Mouse (Mus musculus) liver, embryonic 16.5 days (tissue): Measurements from ENCODE around the gene Rtel1. TPM values are rescaled to one million over a fixed set of nuclear protein-coding genes. Genes with fewer than 3 reads are reported as not detected.

Experiments used
- ATAC-seq: fragments of 200-750 bp; cut with Nextera tagmentation; 2 replicates; pipeline ENCODE4 v1.8.0; 2017; ENCODE audit warnings: low read depth, mild to moderate bottlenecking, moderate number of reproducible peaks, moderate library complexity
- H3K27ac ChIP-seq: fragments of 300-500 bp; sonication (generic); 2 replicates; pipeline ENCODE4 v1.5.1; 2014; ENCODE audit warnings: mild to moderate bottlenecking, low read length
- H3K27me3 ChIP-seq: fragments of 300-500 bp; sonication (generic); 2 replicates; pipeline ENCODE4 v1.6.1; 2014; ENCODE audit warnings: low read depth, low read length, mixed read lengths; ENCODE audit not compliant: control insufficient read depth, insufficient read depth
- H3K36me3 ChIP-seq: fragments of 300-500 bp; sonication (generic); 2 replicates; pipeline ENCODE4 v1.6.1; 2014; ENCODE audit warnings: mild to moderate bottlenecking; ENCODE audit not compliant: control insufficient read depth, insufficient read depth
- H3K4me1 ChIP-seq: fragments of 300-500 bp; sonication (generic); 2 replicates; pipeline ENCODE4 v1.6.1; 2014; ENCODE audit warnings: low read depth, low read length, mixed read lengths; ENCODE audit not compliant: control insufficient read depth
- H3K4me2 ChIP-seq: fragments of 300-500 bp; sonication (generic); 2 replicates; pipeline ENCODE4 v1.6.1; 2014; ENCODE audit warnings: low read depth, low read length, mixed read lengths
- H3K4me3 ChIP-seq: fragments of 300-500 bp; sonication (generic); 2 replicates; pipeline ENCODE4 v1.5.1; 2014; ENCODE audit warnings: low read depth, mild to moderate bottlenecking, low read length
- H3K9ac ChIP-seq: fragments of 300-500 bp; sonication (generic); 2 replicates; pipeline ENCODE4 v1.6.1; 2014; ENCODE audit warnings: low read depth, low read length
- H3K9me3 ChIP-seq: fragments of 300-500 bp; sonication (generic); replicated peaks from 2 replicates; pipeline ENCODE4 v1.6.1; 2016; ENCODE audit warnings: low read length; ENCODE audit not compliant: control insufficient read depth
- WGBS: fragments of 180-500 bp; shearing (Covaris S2); extraction: QIAGEN DNeasy Blood & Tissue Kit; methylation state at CpG from one replicate; pipeline ENCODE4 v1.1.7; 2014; ENCODE audit not compliant: insufficient replicate concordance; 5-methylcytosine and 5-hydroxymethylcytosine counted together
- polyA plus RNA-seq: library from polyadenylated mRNA; unstranded; fragments of >200 nt; fragmentation: Nextera tagmentation; extraction: Ambion mirVana; gene quantifications from 2 replicates; pipeline ENCODE4 v1.2.1, GENCODE M21; 2015

Gene Rtel1
- polyA plus RNA-seq, 1 experiment from 2014 or later: 21.0 TPM

- Histone ChIP-seq H3K4me2 (no peak within 1 kb of the TSS), H3K9ac (no peak within 1 kb of the TSS), H3K4me3 (no peak within 1 kb of the TSS), H3K27me3 (no peaks in the 10 kb centered on the region), H3K4me1 (no peaks in the 10 kb centered on the region), H3K9me3 (no peaks in the 10 kb centered on the region), H3K36me3 (peaks cover 25% of the 10 kb centered on the region), H3K27ac (no peak within 1 kb of the TSS)
- ATAC-seq: no peak
- WGBS: 83% methylated on average over 12 of the region's 12 CpGs
These were observed 60.2 kb downstream of the Rtel1 start, which contains the start of gene Lime1 for GRCm38 (mm10) chr2:181379778-181380177. Gene Lime1, plus strand, starts transcription at chr2:181380078.

GRCm38 (mm10) chr2:181380251-181380650 lies 60.7 kb downstream of the Rtel1 start:
- H3K27me3 ChIP-seq: no peaks in the 10 kb centered on the region
- WGBS: 80% methylated on average over 5 of the region's 5 CpGs
- no peak overlapping the region for H3K9ac ChIP-seq
- no peak overlapping the region for H3K4me2 ChIP-seq
- H3K4me1 ChIP-seq: no peaks in the 10 kb centered on the region
- peaks cover 25% of the 10 kb centered on the region for H3K36me3 ChIP-seq
- no peak overlapping the region for H3K4me3 ChIP-seq
- H3K9me3 ChIP-seq: no peaks in the 10 kb centered on the region
- no peak for ATAC-seq
- no peak overlapping the region for H3K27ac ChIP-seq

GRCm38 (mm10) chr2:181381107-181381506 lies 61.6 kb downstream of the Rtel1 start:
- H3K4me1 ChIP-seq: no peaks in the 10 kb centered on the region
- no peak for ATAC-seq
- H3K4me2 ChIP-seq: no peak overlapping the region
- H3K27ac ChIP-seq: no peak overlapping the region
- H3K4me3 ChIP-seq: no peak overlapping the region
- H3K9me3 ChIP-seq: no peaks in the 10 kb centered on the region
- no peak overlapping the region for H3K9ac ChIP-seq
- H3K36me3 ChIP-seq: peaks cover 25% of the 10 kb centered on the region
- WGBS: 58% methylated on average over 5 of the region's 5 CpGs
- H3K27me3 ChIP-seq: no peaks in the 10 kb centered on the region

GRCm38 (mm10) chr2:181381631-181382306 lies 62.2 kb downstream of the Rtel1 start:
- Histone ChIP-seq H3K27me3 (no peaks in the 10 kb centered on the region), H3K27ac (no peak overlapping the region), H3K4me1 (no peaks in the 10 kb centered on the region), H3K9me3 (no peaks in the 10 kb centered on the region), H3K4me2 (no peak overlapping the region), H3K4me3 (no peak overlapping the region), H3K9ac (no peak overlapping the region), H3K36me3 (peaks cover 26% of the 10 kb centered on the region)
- ATAC-seq: no peak
- 79% methylated on average over 6 of the region's 6 CpGs for WGBS

GRCm38 (mm10) chr2:181384463-181384862 lies 64.9 kb downstream of the Rtel1 start:
- H3K36me3 ChIP-seq: peaks cover 18% of the 10 kb centered on the region
- no peaks in the 10 kb centered on the region for H3K4me1 ChIP-seq
- H3K4me3 ChIP-seq: no peak overlapping the region
- H3K4me2 ChIP-seq: no peak overlapping the region
- no peak for ATAC-seq
- 60% methylated on average over 7 of the region's 7 CpGs for WGBS
- no peak overlapping the region for H3K27ac ChIP-seq
- H3K9me3 ChIP-seq: no peaks in the 10 kb centered on the region
- no peaks in the 10 kb centered on the region for H3K27me3 ChIP-seq
- H3K9ac ChIP-seq: no peak overlapping the region

- Histone ChIP-seq H3K4me2 (no peak overlapping the region), H3K9ac (no peak overlapping the region), H3K4me1 (no peaks in the 10 kb centered on the region), H3K27ac (no peak overlapping the region), H3K36me3 (peaks cover 13% of the 10 kb centered on the region), H3K9me3 (no peaks in the 10 kb centered on the region), H3K4me3 (no peak overlapping the region), H3K27me3 (no peaks in the 10 kb centered on the region)
- ATAC-seq: no peak
- WGBS: 81% methylated on average over 4 of the region's 4 CpGs
These were observed 65.4 kb downstream of the Rtel1 start for GRCm38 (mm10) chr2:181384919-181385391.

GRCm38 (mm10) chr2:181385885-181386284 lies 66.3 kb downstream of the Rtel1 start:
- H3K27ac ChIP-seq: no peak overlapping the region
- no peak overlapping the region for H3K4me3 ChIP-seq
- H3K4me1 ChIP-seq: no peaks in the 10 kb centered on the region
- WGBS: 71% methylated on average over 3 of the region's 3 CpGs
- H3K27me3 ChIP-seq: no peaks in the 10 kb centered on the region
- H3K9ac ChIP-seq: no peak overlapping the region
- H3K4me2 ChIP-seq: no peak overlapping the region
- ATAC-seq: no peak
- H3K36me3 ChIP-seq: peaks cover 12% of the 10 kb centered on the region; the same call in 1 of the 2 replicates
- H3K9me3 ChIP-seq: no peaks in the 10 kb centered on the region

GRCm38 (mm10) chr2:181386663-181387210 lies 67.2 kb downstream of the Rtel1 start:
- H3K9ac ChIP-seq: no peak overlapping the region
- H3K27ac ChIP-seq: no peak overlapping the region
- no peak overlapping the region for H3K4me3 ChIP-seq
- no peaks in the 10 kb centered on the region for H3K9me3 ChIP-seq
- no peak overlapping the region for H3K4me2 ChIP-seq
- H3K4me1 ChIP-seq: no peaks in the 10 kb centered on the region
- no peak for ATAC-seq
- H3K27me3 ChIP-seq: no peaks in the 10 kb centered on the region
- 67% methylated on average over 4 of the region's 4 CpGs for WGBS
- peaks cover 11% of the 10 kb centered on the region; the same call in 1 of the 2 replicates for H3K36me3 ChIP-seq

- H3K9me3 ChIP-seq: no peaks in the 10 kb centered on the region
- WGBS: 72% methylated on average over 4 of the region's 4 CpGs
- H3K4me2 ChIP-seq: no peak overlapping the region
- no peak for ATAC-seq
- no peak overlapping the region for H3K27ac ChIP-seq
- no peak overlapping the region for H3K9ac ChIP-seq
- H3K27me3 ChIP-seq: no peaks in the 10 kb centered on the region
- no peak overlapping the region for H3K4me3 ChIP-seq
- H3K4me1 ChIP-seq: no peaks in the 10 kb centered on the region
- peaks cover 13% of the 10 kb centered on the region for H3K36me3 ChIP-seq
These were observed 70.8 kb downstream of the Rtel1 start for GRCm38 (mm10) chr2:181390136-181390870.
